Mouse (Mus musculus): Measurements from ENCODE around the gene Tstd1. TPM values are rescaled to one million over a fixed set of nuclear protein-coding genes. Genes with fewer than 3 reads are reported as not detected.

Gene Tstd1
- polyA plus RNA-seq, 1 experiment: 79.7 TPM

GRCm38 (mm10) chr1:171452522-171452921 is 33.9 kb downstream of the Tstd1 start:
- 62% methylated on average over 5 of the region's 5 CpGs for WGBS
- TF ChIP-seq CTCF (conservative IDR thresholded peaks at IDR 0.05; ENCODE audit: insufficient read depth, insufficient read length, low read depth, low read length) (no peak), POLR2A (IDR thresholded peaks at IDR 0.05; ENCODE audit: low read depth, low read length) (no peak)
- H3K36me3 ChIP-seq (ENCODE audit: control insufficient read depth, insufficient read depth, low read length): no peaks in the 10 kb centered on the region
- no peak overlapping the region for H3K4me3 ChIP-seq (ENCODE audit: insufficient read depth, low read depth, low read length)
- no peak for DNase-seq
- H3K4me1 ChIP-seq (ENCODE audit: control insufficient read depth, insufficient read depth, low read length): peaks cover 9% of the 10 kb centered on the region
- no peak overlapping the region for H3K27ac ChIP-seq (ENCODE audit: insufficient read depth, low read depth, low read length)
- H3K27me3 ChIP-seq (replicated peaks; ENCODE audit: control insufficient read depth, insufficient read depth, low read length): no peaks in the 10 kb centered on the region

- 57% methylated on average over 5 of the region's 5 CpGs for WGBS
- Histone ChIP-seq H3K27ac (ENCODE audit: insufficient read depth, low read depth, low read length) (no peak overlapping the region; the same call in 1 of the 2 replicates), H3K4me3 (ENCODE audit: insufficient read depth, low read depth, low read length) (no peak overlapping the region), H3K4me1 (ENCODE audit: control insufficient read depth, insufficient read depth, low read length) (peaks cover 5% of the 10 kb centered on the region), H3K27me3 (replicated peaks; ENCODE audit: control insufficient read depth, insufficient read depth, low read length) (no peaks in the 10 kb centered on the region), H3K36me3 (ENCODE audit: control insufficient read depth, insufficient read depth, low read length) (no peaks in the 10 kb centered on the region)
- peak; percentile 31 for DNase-seq
- TF ChIP-seq CTCF (conservative IDR thresholded peaks at IDR 0.05; ENCODE audit: insufficient read depth, insufficient read length, low read depth, low read length): no peak
- TF ChIP-seq POLR2A (IDR thresholded peaks at IDR 0.05; ENCODE audit: low read depth, low read length): no peak
These were observed 34.3 kb downstream of the Tstd1 start for GRCm38 (mm10) chr1:171452923-171453322.

- no peak for DNase-seq
- Histone ChIP-seq H3K36me3 (ENCODE audit: control insufficient read depth, insufficient read depth, low read length) (no peaks in the 10 kb centered on the region), H3K27ac (ENCODE audit: insufficient read depth, low read depth, low read length) (no peak overlapping the region), H3K4me3 (ENCODE audit: insufficient read depth, low read depth, low read length) (no peak overlapping the region), H3K4me1 (ENCODE audit: control insufficient read depth, insufficient read depth, low read length) (peaks cover 3% of the 10 kb centered on the region; the same call in 1 of the 2 replicates), H3K27me3 (replicated peaks; ENCODE audit: control insufficient read depth, insufficient read depth, low read length) (no peaks in the 10 kb centered on the region)
- TF ChIP-seq POLR2A (IDR thresholded peaks at IDR 0.05; ENCODE audit: low read depth, low read length) (no peak), CTCF (conservative IDR thresholded peaks at IDR 0.05; ENCODE audit: insufficient read depth, insufficient read length, low read depth, low read length) (peak; percentile 25; the same call in 1 of the 2 replicates)
- 72% methylated on average over 6 of the region's 6 CpGs for WGBS
These were observed 36.3 kb downstream of the Tstd1 start for GRCm38 (mm10) chr1:171454926-171455325.

- 73% methylated on average over 1 of the region's 1 CpGs for whole genome bisulfite sequencing
- Histone ChIP-seq H3K36me3 (ENCODE audit: control insufficient read depth, insufficient read depth, low read length) (no peaks in the 10 kb centered on the region), H3K27ac (ENCODE audit: insufficient read depth, low read depth, low read length) (no peak overlapping the region), H3K4me3 (ENCODE audit: insufficient read depth, low read depth, low read length) (no peak overlapping the region), H3K4me1 (ENCODE audit: control insufficient read depth, insufficient read depth, low read length) (peaks cover 3% of the 10 kb centered on the region; the same call in 1 of the 2 replicates), H3K27me3 (replicated peaks; ENCODE audit: control insufficient read depth, insufficient read depth, low read length) (no peaks in the 10 kb centered on the region)
- TF ChIP-seq POLR2A (IDR thresholded peaks at IDR 0.05; ENCODE audit: low read depth, low read length) (no peak), CTCF (conservative IDR thresholded peaks at IDR 0.05; ENCODE audit: insufficient read depth, insufficient read length, low read depth, low read length) (no peak)
- DNase-seq: no peak
These were observed 38.9 kb downstream of the Tstd1 start for GRCm38 (mm10) chr1:171457568-171457967.

GRCm38 (mm10) chr1:171459791-171460190 is 41.1 kb downstream of the Tstd1 start:
- H3K27ac ChIP-seq (ENCODE audit: insufficient read depth, low read depth, low read length): no peak overlapping the region
- peaks cover 3% of the 10 kb centered on the region; the same call in 1 of the 2 replicates for H3K4me1 ChIP-seq (ENCODE audit: control insufficient read depth, insufficient read depth, low read length)
- H3K4me3 ChIP-seq (ENCODE audit: insufficient read depth, low read depth, low read length): no peak overlapping the region
- TF ChIP-seq CTCF (conservative IDR thresholded peaks at IDR 0.05; ENCODE audit: insufficient read depth, insufficient read length, low read depth, low read length) (no peak), POLR2A (IDR thresholded peaks at IDR 0.05; ENCODE audit: low read depth, low read length) (no peak)
- WGBS: 25% methylated on average over 5 of the region's 5 CpGs
- peak; percentile 61 for DNase-seq
- H3K27me3 ChIP-seq (replicated peaks; ENCODE audit: control insufficient read depth, insufficient read depth, low read length): no peaks in the 10 kb centered on the region
- H3K36me3 ChIP-seq (ENCODE audit: control insufficient read depth, insufficient read depth, low read length): peaks cover 2% of the 10 kb centered on the region; the same call in 1 of the 2 replicates

GRCm38 (mm10) chr1:171460551-171461503 is 42.2 kb downstream of the Tstd1 start:
- Histone ChIP-seq H3K27me3 (replicated peaks; ENCODE audit: control insufficient read depth, insufficient read depth, low read length) (no peaks in the 10 kb centered on the region), H3K36me3 (ENCODE audit: control insufficient read depth, insufficient read depth, low read length) (peaks cover 2% of the 10 kb centered on the region; the same call in 1 of the 2 replicates), H3K27ac (ENCODE audit: insufficient read depth, low read depth, low read length) (no peak overlapping the region), H3K4me1 (ENCODE audit: control insufficient read depth, insufficient read depth, low read length) (peaks cover under 1% of the 10 kb centered on the region; the same call in 1 of the 2 replicates), H3K4me3 (ENCODE audit: insufficient read depth, low read depth, low read length) (no peak overlapping the region)
- no peak for DNase-seq
- no peak for TF ChIP-seq POLR2A (IDR thresholded peaks at IDR 0.05; ENCODE audit: low read depth, low read length)
- no peak for TF ChIP-seq CTCF (conservative IDR thresholded peaks at IDR 0.05; ENCODE audit: insufficient read depth, insufficient read length, low read depth, low read length)
- 86% methylated on average over 22 of the region's 22 CpGs for whole genome bisulfite sequencing

GRCm38 (mm10) chr1:171463133-171463532 is 44.5 kb downstream of the Tstd1 start:
- H3K27me3 ChIP-seq (replicated peaks; ENCODE audit: control insufficient read depth, insufficient read depth, low read length): no peaks in the 10 kb centered on the region
- H3K4me3 ChIP-seq (ENCODE audit: insufficient read depth, low read depth, low read length): no peak overlapping the region
- no peak for DNase-seq
- 82% methylated on average over 3 of the region's 3 CpGs for WGBS
- H3K4me1 ChIP-seq (ENCODE audit: control insufficient read depth, insufficient read depth, low read length): no peaks in the 10 kb centered on the region
- TF ChIP-seq CTCF (conservative IDR thresholded peaks at IDR 0.05; ENCODE audit: insufficient read depth, insufficient read length, low read depth, low read length): no peak
- no peak for TF ChIP-seq POLR2A (IDR thresholded peaks at IDR 0.05; ENCODE audit: low read depth, low read length)
- H3K27ac ChIP-seq (ENCODE audit: insufficient read depth, low read depth, low read length): no peak overlapping the region
- peaks cover 2% of the 10 kb centered on the region; the same call in 1 of the 2 replicates for H3K36me3 ChIP-seq (ENCODE audit: control insufficient read depth, insufficient read depth, low read length)

All from kidney, adult 2 months (tissue).